Mouse (Mus musculus): ENCODE data around the gene Tmem238l. TPM values are rescaled to one million over a fixed set of nuclear protein-coding genes. Genes with fewer than 3 reads are reported as not detected.

The Tmem238l gene
- total RNA-seq (2023) = not detected

GRCm38 (mm10) chr11:66956303-66956702, at the start of gene Tmem238l:
Tmem238l (plus strand) TSS chr11:66956638.

GRCm38 (mm10) chr11:66911811-66912210, 44.6 kb upstream of the Tmem238l start, which contains the start of gene Pirt:
Pirt (plus strand) TSS chr11:66911981.

Other genes with a start within 250 kb of the Tmem238l start
- not detected for gene Pirt, start 44.7 kb upstream of the Tmem238l start, total RNA-seq (2023)
- 0.50 TPM for gene Tmem220, start 68.5 kb downstream of the Tmem238l start, total RNA-seq (2023)
- 44.1 TPM for gene Adprm, start 96.0 kb downstream of the Tmem238l start, total RNA-seq (2023)
- gene Sco1, start 96.0 kb downstream of the Tmem238l start, total RNA-seq (2023) = 11.0 TPM
- not detected for gene Myh3, start 121.7 kb downstream of the Tmem238l start, total RNA-seq (2023)
- gene Myh2, start 214.4 kb downstream of the Tmem238l start, total RNA-seq (2023) = not detected
- gene Myh1, start 243.4 kb downstream of the Tmem238l start, total RNA-seq (2023) = not detected

All from CD4-positive naive resting alpha-beta T cell, adult 76 days (primary cell).